Mouse (Mus musculus) bone marrow macrophage, adult 2 months (primary cell): ENCODE data around the gene Rnf2.

ENCODE experiments used
- CTCF ChIP-seq: IDR thresholded peaks from 2 replicates; pipeline ENCODE4 v1.5.1; 2012; ENCODE audit warnings: low read depth, mild to moderate bottlenecking, low read length, moderate library complexity
- POLR2A ChIP-seq: IDR thresholded peaks from 2 replicates; pipeline ENCODE4 v1.6.1; 2012; ENCODE audit warnings: mild to moderate bottlenecking, low read depth, low read length, borderline replicate concordance

DNA sequence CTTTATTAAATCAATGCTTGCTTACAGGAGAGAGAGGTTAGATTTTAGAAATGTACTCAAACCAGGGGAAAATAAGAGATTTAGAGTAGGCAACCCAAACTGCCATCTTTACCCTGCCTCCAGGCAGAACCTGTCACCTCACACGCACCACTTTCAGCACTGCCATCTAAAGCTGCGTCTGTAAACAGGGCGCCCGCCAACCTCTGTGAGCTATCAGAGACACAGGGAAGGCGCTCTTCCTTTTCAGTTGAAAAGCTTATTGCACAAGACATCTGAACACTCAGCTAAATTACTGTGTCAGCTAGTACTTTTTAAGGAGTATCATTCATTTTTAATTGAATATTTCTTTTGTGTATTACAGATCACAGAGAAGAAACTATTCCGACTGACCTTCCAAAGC lies 10.9 kb downstream of the Rnf2 start:
- TF ChIP-seq CTCF (no peak), POLR2A (no peak)
